Mouse (Mus musculus) hindbrain, embryonic 11.5 days (tissue): Measurements from ENCODE around the gene Cope. TPM values are rescaled to one million over a fixed set of nuclear protein-coding genes. Genes with fewer than 3 reads are reported as not detected.

Source experiments
- ATAC-seq: fragments of 200-750 bp; cut with Nextera tagmentation; 2 replicates; pipeline ENCODE4 v1.8.0; 2017; ENCODE audit warnings: mild to moderate bottlenecking, moderate TSS enrichment, moderate library complexity; ENCODE audit not compliant: low FRiP score
- DNase-seq: peaks from one replicate; pipeline ENCODE4 v3.0.0-alpha.2; 2015; ENCODE audit warnings: low spot score
- H3K27ac ChIP-seq: fragments of 300-500 bp; sonication (generic); 2 replicates; pipeline ENCODE4 v1.5.1; 2014; ENCODE audit warnings: mild to moderate bottlenecking, low read depth, low read length
- H3K27me3 ChIP-seq: fragments of 300-500 bp; sonication (generic); 2 replicates; pipeline ENCODE4 v1.6.1; 2014; ENCODE audit warnings: mild to moderate bottlenecking, low read length, moderate library complexity, mixed read lengths; ENCODE audit not compliant: control insufficient read depth, insufficient read depth
- H3K36me3 ChIP-seq: fragments of 300-500 bp; sonication (generic); 2 replicates; pipeline ENCODE4 v1.6.1; 2014; ENCODE audit warnings: mild to moderate bottlenecking, low read length, moderate library complexity, mixed read lengths; ENCODE audit not compliant: control insufficient read depth, insufficient read depth
- H3K4me1 ChIP-seq: fragments of 300-500 bp; sonication (generic); replicated peaks from 2 replicates; pipeline ENCODE4 v1.6.1; 2014; ENCODE audit warnings: low read length, mixed read lengths; ENCODE audit not compliant: control insufficient read depth, insufficient read depth
- H3K4me2 ChIP-seq: fragments of 300-500 bp; sonication (generic); replicated peaks from 2 replicates; pipeline ENCODE4 v1.6.1; 2014; ENCODE audit warnings: mild to moderate bottlenecking, low read depth, low read length
- H3K4me3 ChIP-seq: fragments of 300-500 bp; sonication (generic); 2 replicates; pipeline ENCODE4 v1.5.1; 2014; ENCODE audit warnings: low read depth, low read length
- H3K9ac ChIP-seq: fragments of 300-500 bp; sonication (generic); 2 replicates; pipeline ENCODE4 v1.6.1; 2014; ENCODE audit warnings: low read depth, low read length
- H3K9me3 ChIP-seq: fragments of 300-500 bp; sonication (generic); 2 replicates; pipeline ENCODE4 v1.6.1; 2016; ENCODE audit warnings: low read length; ENCODE audit not compliant: control insufficient read depth
- WGBS: fragments of 180-500 bp; shearing (Covaris S2); extraction: QIAGEN DNeasy Blood & Tissue Kit; methylation state at CpG from one replicate; pipeline ENCODE4 v1.1.7; 2014; 5-methylcytosine and 5-hydroxymethylcytosine counted together
- polyA plus RNA-seq: library from polyadenylated mRNA; unstranded; fragments of >200 nt; fragmentation: Nextera tagmentation; extraction: Ambion mirVana; gene quantifications from 2 replicates; pipeline ENCODE4 v1.2.1, GENCODE M21; 2014

Cope gene
- polyA plus RNA-seq, 1 experiment from 2014 or later = 278 TPM

DNA sequence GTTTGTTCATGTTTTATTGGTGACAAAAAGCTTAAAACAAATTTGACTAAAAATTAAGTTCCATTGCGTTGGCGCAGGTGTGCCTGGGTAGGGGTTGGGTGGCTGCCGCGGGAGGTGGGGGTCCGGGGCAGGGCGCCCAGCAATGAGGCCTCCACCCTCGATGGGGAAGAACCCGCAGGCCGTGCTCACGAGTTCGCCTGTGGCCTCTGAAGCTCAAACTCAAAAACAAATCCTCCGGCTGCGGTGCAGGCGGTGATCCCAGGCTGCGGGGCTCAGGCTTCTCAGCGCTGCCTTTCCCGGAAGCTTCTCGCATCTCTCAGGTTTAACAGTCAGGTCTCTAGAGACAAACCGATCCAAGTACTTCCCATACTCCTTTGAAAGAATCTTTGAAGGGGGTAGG is 29.2 kb downstream of the Cope start:
- Histone ChIP-seq H3K36me3 (peaks cover 13% of the 10 kb centered on the region), H3K9me3 (no peaks in the 10 kb centered on the region), H3K4me2 (no peak overlapping the region), H3K4me1 (peaks cover 21% of the 10 kb centered on the region), H3K4me3 (no peak overlapping the region), H3K27ac (no peak overlapping the region), H3K9ac (no peak overlapping the region), H3K27me3 (peaks cover 5% of the 10 kb centered on the region)
- peak; percentile 4; the same call in 1 of the 2 replicates for ATAC-seq
- WGBS = 61% methylated on average over 19 of the region's 19 CpGs
- peak; percentile 40 for DNase-seq

DNA sequence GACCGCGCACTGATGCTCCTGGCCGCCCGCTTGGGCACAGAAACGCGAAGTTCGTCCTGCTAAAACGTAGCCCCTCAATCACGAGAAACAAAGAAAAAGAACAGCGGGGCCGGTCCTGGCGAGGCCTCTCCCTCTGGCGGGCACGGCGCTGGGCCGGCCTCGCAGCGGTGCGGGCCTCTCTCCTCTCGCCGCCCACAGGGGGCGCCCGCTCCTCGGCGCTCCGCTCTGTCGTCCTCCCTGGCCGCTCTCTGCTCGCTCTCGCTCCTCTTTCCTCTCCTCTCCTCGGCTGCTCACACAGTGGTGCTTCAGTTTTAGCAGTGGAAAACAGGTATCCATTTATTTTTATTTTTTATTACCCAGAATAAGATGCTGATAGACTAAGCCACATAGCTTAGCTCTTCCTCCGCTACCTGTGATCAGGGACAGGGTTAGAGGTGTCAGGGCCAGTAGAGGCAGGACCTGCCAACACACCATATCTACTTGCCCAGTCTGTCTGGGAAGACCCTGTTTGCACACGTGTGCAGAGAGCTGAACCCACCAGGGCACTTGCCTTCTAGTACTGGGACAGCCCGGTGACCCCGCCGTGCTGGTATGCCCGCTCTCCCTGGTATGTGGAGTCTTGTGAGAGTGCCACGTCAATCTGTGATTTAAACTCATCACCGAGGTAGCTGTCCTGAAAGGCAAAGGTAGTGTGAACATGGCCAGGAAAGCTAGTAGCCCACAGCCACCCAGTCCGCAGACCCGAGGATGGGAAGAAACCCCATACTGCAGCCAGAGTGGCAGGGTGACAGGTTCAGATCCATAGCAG is 30.0 kb downstream of the Cope start:
- H3K4me2 ChIP-seq = no peak overlapping the region
- ATAC-seq (peak; percentile 68), DNase-seq (peak; percentile 92)
- H3K4me3 ChIP-seq = no peak overlapping the region
- H3K27me3 ChIP-seq = peaks cover 5% of the 10 kb centered on the region
- 23% methylated on average over 41 of the region's 41 CpGs for WGBS
- peaks cover 13% of the 10 kb centered on the region for H3K36me3 ChIP-seq
- no peak overlapping the region for H3K27ac ChIP-seq
- H3K9ac ChIP-seq = no peak overlapping the region
- H3K4me1 ChIP-seq = peaks cover 21% of the 10 kb centered on the region
- H3K9me3 ChIP-seq = no peaks in the 10 kb centered on the region

DNA sequence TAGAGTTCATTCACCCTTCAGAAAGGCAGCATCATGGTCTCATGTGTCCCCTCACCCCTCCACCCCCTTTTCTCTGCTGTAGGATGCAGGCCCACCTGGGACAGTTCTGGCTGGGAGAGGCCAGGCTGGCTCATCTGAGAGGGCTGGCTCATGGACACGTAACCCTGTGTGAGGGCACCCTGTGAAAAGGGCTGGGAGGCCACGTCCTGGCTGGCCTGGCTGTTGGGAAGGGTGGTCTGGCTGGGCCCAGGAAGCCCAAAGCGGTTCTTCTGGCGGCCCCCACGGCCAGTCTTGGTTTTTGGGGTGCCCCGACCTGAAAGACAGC is 30.5 kb downstream of the Cope start:
- ATAC-seq (no peak), DNase-seq (no peak)
- Histone ChIP-seq H3K27ac (no peak overlapping the region), H3K4me3 (no peak overlapping the region), H3K9ac (no peak overlapping the region), H3K27me3 (peaks cover 5% of the 10 kb centered on the region), H3K36me3 (peaks cover 13% of the 10 kb centered on the region), H3K4me2 (no peak overlapping the region), H3K9me3 (no peaks in the 10 kb centered on the region), H3K4me1 (peaks cover 21% of the 10 kb centered on the region)
- WGBS = 92% methylated on average over 6 of the region's 6 CpGs

GRCm38 (mm10) chr8:70338931-70339330 is 36.6 kb downstream of the Cope start:
- H3K27ac ChIP-seq = no peak overlapping the region
- WGBS = 94% methylated on average over 7 of the region's 7 CpGs
- DNase-seq (no peak), ATAC-seq (no peak)
- H3K4me2 ChIP-seq = no peak overlapping the region
- H3K9me3 ChIP-seq = no peaks in the 10 kb centered on the region
- H3K27me3 ChIP-seq = no peaks in the 10 kb centered on the region
- H3K4me1 ChIP-seq = no peaks in the 10 kb centered on the region
- H3K36me3 ChIP-seq = peaks cover 29% of the 10 kb centered on the region
- no peak overlapping the region for H3K4me3 ChIP-seq
- H3K9ac ChIP-seq = no peak overlapping the region

DNA sequence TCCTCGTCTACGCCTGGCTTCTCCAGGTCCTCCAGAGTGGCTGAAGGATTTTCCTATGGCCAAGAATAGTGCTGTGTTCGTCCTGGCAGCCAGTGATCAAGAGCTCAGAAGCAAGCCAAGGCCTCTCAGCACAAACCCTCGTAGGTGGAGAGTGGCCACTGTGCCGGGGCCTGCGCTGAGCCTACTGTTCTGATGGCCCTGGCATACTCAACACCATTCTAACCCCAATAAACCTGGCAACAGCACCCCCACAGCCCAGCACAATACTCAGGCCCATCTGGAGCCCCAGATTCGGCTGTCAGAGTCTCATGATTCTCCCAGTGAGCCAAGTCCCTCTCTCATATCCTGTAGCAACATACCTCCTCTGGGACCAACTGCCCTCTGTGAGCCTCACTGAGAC is 38.3 kb downstream of the Cope start:
- whole genome bisulfite sequencing = 91% methylated on average over 7 of the region's 7 CpGs
- H3K4me3 ChIP-seq = no peak overlapping the region
- no peak overlapping the region for H3K4me2 ChIP-seq
- no peaks in the 10 kb centered on the region for H3K27me3 ChIP-seq
- no peak overlapping the region for H3K9ac ChIP-seq
- H3K9me3 ChIP-seq = no peaks in the 10 kb centered on the region
- no peaks in the 10 kb centered on the region for H3K4me1 ChIP-seq
- no peak for ATAC-seq
- peaks cover 26% of the 10 kb centered on the region for H3K36me3 ChIP-seq
- H3K27ac ChIP-seq = no peak overlapping the region
- no peak for DNase-seq

DNA sequence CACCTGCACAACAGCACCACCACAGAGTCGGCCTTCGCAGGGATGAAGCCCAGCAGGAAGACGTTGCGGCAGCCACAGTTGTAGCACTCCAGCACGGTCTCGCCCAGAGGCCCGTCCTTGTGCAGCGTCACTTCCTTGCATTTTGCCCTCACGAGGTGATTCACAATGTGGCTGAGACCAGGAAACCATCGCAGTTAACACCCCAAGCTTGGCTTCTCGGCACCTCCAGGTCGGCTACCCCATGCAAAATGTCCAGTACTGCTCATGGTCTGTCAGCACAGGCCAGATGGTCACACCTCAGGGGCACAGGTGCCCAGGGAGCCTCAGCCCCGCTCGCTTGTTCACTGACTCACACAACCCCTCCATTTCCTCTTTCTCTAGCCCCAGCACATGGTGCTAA is 39.7 kb downstream of the Cope start:
- DNase-seq = no peak
- no peak overlapping the region for H3K9ac ChIP-seq
- H3K4me2 ChIP-seq = no peak overlapping the region
- H3K27me3 ChIP-seq = no peaks in the 10 kb centered on the region
- H3K4me3 ChIP-seq = no peak overlapping the region
- 93% methylated on average over 14 of the region's 14 CpGs for WGBS
- no peak overlapping the region for H3K27ac ChIP-seq
- no peak for ATAC-seq
- no peaks in the 10 kb centered on the region for H3K4me1 ChIP-seq
- H3K9me3 ChIP-seq = no peaks in the 10 kb centered on the region
- peaks cover 22% of the 10 kb centered on the region for H3K36me3 ChIP-seq

GRCm38 (mm10) chr8:70343076-70343475 is 40.8 kb downstream of the Cope start:
- WGBS = 78% methylated on average over 7 of the region's 7 CpGs
- Histone ChIP-seq H3K4me2 (no peak overlapping the region), H3K4me1 (no peaks in the 10 kb centered on the region), H3K4me3 (no peak overlapping the region), H3K36me3 (peaks cover 20% of the 10 kb centered on the region), H3K27ac (no peak overlapping the region), H3K27me3 (no peaks in the 10 kb centered on the region), H3K9me3 (no peaks in the 10 kb centered on the region), H3K9ac (no peak overlapping the region)
- no peak for ATAC-seq
- DNase-seq = no peak

DNA sequence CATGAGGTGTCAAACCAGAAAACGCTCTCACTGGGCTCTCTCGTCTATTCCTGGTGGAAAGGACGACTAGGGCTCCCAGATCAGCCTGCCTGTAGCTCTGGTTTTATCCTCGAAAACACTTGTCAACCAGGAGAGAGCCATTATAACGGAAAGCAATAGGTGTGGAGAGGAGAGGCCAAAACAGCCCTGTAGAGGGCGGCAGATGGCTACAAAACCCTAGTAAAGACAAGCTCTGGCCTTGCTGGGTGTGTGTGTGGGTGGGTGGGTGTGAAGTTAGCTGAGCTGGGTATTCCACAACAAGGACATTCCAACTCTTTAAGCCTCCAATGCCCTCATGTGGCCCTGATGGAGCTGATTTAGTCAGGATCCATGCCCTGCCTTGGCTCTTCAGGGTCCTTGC is 41.4 kb downstream of the Cope start:
- H3K9me3 ChIP-seq = no peaks in the 10 kb centered on the region
- WGBS = 65% methylated on average over 6 of the region's 6 CpGs
- peaks cover 16% of the 10 kb centered on the region; the same call in 1 of the 2 replicates for H3K36me3 ChIP-seq
- no peaks in the 10 kb centered on the region for H3K27me3 ChIP-seq
- no peak overlapping the region for H3K9ac ChIP-seq
- DNase-seq (peak; percentile 63), ATAC-seq (no peak)
- no peaks in the 10 kb centered on the region for H3K4me1 ChIP-seq
- no peak overlapping the region for H3K4me2 ChIP-seq
- H3K4me3 ChIP-seq = no peak overlapping the region
- no peak overlapping the region for H3K27ac ChIP-seq

- H3K9ac ChIP-seq = no peak overlapping the region
- H3K9me3 ChIP-seq = no peaks in the 10 kb centered on the region
- no peak overlapping the region for H3K27ac ChIP-seq
- H3K4me3 ChIP-seq = no peak overlapping the region
- no peak for ATAC-seq
- no peaks in the 10 kb centered on the region for H3K27me3 ChIP-seq
- H3K4me2 ChIP-seq = no peak overlapping the region
- no peaks in the 10 kb centered on the region for H3K4me1 ChIP-seq
- peaks cover 16% of the 10 kb centered on the region; the same call in 1 of the 2 replicates for H3K36me3 ChIP-seq
- DNase-seq = no peak
- WGBS = 88% methylated on average over 2 of the region's 2 CpGs
Observed at GRCm38 (mm10) chr8:70344279-70344678, 42.0 kb downstream of the Cope start.
